Mouse (Mus musculus) adrenal gland (tissue): ENCODE results near the gene Gpr3.

Experiments
- intact Hi-C: fragments of 180-260 bp; cut with DNase I; formaldehyde crosslinking; loops from one replicate; pipeline ENCODE4 v1.15.1; 2025

Gpr3 gene

GRCm38 (mm10) chr4:133235415-133235814, 23.1 kb upstream of the Gpr3 start:
- intact Hi-C loops, result loop anchor here (10.0 kb wide), 1 partner anchor 219 kb away; no protein-coding TSS in a partner anchor

DNA sequence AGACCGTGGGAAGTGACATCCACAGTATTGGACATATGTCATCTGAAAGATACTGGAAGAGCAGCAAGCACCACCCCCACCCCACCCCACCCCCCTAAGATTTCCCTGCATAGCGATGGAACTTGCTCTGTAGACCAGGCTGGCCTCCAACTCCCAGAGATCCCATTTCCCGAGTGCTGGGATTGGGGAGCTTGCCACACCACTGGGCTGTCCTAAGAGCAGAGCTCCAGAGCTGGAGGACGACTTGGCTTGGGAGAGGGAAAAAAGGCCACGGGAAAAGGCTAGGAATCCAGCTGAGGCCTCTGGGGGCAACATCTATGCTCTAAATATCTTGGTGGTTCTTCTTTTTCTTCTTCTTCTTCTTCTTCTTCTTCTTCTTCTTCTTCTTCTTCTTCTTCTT, 22.4 kb upstream of the Gpr3 start:
- intact Hi-C loops, result loop anchor here (5.0 to 10.0 kb wide), 2 partner anchors 63 to 220 kb away; no protein-coding TSS in a partner anchor

DNA sequence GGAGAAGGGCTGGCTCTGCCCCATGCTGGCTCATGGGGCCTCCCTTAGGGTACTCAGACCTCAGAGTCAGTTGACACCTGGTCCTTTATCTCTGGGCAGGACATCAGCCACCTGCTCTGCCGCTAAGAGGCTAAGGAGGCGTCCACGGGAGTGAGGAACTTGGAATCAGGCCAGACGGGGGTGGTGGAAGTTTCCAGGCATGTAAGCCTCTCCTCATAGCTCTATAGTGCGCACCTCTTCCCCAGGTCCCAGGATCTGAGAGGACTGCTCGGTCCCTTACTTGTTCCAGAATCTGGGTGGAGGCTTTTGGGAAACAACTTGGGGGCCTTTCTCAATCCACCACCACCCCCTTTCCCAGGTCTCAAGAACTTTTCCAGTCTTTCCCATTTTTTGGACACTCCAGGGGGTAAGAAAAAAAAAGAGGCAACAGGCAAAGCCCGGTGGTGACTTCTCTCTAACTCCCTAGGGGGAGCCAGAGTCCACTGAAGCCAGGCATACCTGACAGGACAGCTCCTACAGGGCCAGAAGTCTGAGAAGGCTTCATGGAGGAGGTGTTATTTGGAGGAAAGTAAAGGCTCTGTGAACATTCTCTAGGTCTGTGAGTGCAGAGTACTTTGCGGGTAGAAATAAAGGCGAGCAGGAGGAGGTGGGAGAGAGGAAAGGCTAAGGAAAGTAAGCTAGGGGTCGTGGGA, 21.1 kb upstream of the Gpr3 start:
- intact Hi-C loops, result loop anchor here (5.0 to 10.0 kb wide), 2 partner anchors 64 to 221 kb away; no protein-coding TSS in a partner anchor

GRCm38 (mm10) chr4:133229582-133229981, 17.2 kb upstream of the Gpr3 start:
- intact Hi-C loops, result no loop called here

GRCm38 (mm10) chr4:133227636-133228035, 15.3 kb upstream of the Gpr3 start:
- intact Hi-C loops, result no loop called here

- intact Hi-C loops, result no loop called here
These were observed 13.7 kb upstream of the Gpr3 start for GRCm38 (mm10) chr4:133226073-133226472.

DNA sequence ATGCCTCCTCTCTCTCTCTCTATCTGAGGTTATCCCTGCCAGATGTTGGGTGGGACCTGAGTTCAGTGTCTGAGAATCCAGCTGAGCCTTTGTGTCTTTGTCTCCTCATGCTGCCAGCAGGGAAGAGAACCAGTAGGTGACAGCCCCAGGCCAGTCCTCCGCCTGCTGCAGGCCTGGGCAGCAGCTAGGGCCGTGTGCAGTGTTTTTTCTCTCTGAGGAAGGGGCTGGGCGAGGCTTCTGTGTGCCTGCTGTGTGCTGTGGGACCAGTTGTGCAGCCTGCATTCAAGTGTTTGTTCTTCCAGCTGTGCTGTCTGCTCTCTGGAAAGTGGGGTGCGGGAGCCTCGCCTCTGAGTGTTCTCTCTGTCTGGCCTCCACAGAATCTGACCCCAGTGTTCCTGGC, 11.5 kb upstream of the Gpr3 start:
- intact Hi-C loops, result no loop called here

DNA sequence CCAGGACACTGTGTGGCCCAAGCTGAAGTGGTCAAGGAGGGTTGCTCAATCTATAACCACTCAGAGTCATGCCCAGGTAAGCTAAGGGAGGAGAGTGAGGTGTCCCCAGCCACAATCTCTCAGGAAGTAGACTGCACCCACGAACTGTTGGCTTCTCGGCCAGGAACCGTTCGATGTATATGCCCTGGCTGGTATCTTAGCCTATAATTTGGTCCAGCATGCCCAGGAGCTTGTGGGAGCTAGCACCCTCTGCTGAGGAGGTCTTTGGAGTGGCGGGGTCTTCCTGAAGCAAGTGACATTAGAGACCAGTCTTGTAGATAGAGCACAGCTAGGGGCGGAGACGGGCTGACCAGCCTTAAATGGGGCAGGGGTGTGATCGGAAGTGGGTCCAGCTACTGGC, 9.4 kb upstream of the Gpr3 start:
- intact Hi-C loops, result no loop called here

DNA sequence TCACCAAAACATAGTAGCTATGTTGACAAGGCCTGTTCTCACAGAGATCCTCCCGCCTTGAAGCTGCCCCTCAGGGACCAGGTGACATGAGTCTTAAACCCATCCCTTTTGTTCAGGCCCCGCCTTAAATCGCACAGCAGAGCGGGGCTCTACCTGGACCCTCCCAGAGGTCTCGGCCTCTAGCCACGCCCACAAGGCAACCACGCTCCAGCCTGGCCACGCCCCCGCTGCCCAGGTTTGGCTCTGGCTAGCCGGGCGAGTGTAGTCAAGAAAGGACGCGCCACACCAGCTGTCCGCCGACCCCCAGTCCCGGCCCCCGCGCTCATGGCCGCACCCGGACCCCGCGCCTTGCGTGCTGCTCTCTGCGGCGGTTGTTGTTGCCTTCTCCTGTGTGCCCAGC, 8.3 kb upstream of the Gpr3 start:
- intact Hi-C loops, result no loop called here

DNA sequence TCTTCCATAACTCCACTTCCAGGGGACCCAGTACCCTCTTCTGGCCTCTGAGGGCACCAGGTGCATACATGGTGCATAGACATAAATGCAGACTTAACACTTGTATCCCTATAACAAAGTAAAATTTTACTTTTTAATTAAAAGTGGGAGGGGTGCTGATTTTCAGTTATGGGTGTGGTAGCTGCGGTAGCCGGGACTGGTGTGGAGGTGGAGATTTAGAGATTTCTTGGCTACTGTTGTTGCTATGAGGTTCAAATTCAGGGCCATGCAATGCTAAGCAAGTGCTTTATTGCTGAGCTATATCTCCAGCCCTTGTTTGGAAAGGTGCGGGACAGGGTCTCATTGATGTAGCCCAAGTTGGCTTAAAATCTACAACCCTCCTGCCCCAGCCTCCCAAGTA, 6.4 kb upstream of the Gpr3 start:
- intact Hi-C loops, result loop anchor here (5.0 kb wide), 1 partner anchor 79 kb away; no protein-coding TSS in a partner anchor

DNA sequence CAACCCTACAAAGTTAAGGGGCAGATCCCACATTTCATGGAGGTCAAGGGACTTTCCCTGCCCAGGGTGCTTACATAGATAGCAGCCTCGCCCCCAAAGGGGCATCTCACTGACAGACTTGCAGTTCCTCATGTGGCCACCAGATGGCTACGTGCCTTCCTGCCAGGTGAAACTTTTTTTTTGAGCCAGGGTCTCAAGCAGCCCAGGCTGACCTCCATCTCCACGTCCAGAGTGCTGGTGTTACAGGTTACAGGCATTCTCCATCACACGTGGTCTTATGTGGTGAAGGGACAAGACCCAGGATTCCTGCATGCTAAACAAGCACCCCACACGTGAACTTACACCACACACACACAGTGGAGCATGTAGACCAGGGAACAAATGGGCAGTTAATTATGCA, 5.3 kb upstream of the Gpr3 start:
- intact Hi-C loops, result loop anchor here (5.0 kb wide), 1 partner anchor 80 kb away; no protein-coding TSS in a partner anchor

DNA sequence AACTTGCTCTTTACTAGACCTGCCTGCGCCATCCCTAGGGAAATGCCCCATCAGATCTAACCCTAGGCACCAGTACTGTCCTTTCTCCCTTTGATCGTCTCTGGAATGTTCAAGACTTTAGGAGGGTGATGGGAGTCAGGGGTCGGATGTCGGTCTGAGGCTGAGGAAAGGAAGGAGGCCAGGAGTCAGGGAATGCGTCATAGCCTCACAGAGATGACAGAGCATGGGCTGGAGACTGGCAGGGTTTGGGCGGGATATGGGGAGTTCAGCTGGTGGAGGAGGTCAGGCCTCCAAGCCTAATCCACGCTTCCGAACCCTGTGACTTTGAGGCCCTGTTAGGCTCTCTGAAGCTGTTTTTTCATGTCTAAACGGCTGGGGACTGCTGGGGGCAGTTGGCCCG, 1.3 kb upstream of the Gpr3 start:
- intact Hi-C loops, result no loop called here

DNA sequence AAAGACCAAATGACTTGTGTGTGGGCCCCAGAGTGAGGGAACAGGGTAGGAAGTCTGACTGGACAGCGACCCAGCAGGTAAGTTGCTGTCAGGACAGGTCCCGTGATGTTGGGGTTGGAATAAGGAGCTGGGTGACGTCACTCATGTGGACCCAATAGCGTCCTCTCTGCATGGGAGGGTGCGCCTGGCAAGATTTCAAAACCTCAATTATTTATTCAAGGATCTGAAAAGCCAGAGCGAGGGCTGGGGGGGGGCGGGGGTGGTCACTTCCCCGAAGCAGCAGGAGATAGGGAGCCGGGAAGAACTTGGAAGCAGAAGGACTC, 893 bp upstream of the Gpr3 start:
- intact Hi-C loops, result no loop called here

DNA sequence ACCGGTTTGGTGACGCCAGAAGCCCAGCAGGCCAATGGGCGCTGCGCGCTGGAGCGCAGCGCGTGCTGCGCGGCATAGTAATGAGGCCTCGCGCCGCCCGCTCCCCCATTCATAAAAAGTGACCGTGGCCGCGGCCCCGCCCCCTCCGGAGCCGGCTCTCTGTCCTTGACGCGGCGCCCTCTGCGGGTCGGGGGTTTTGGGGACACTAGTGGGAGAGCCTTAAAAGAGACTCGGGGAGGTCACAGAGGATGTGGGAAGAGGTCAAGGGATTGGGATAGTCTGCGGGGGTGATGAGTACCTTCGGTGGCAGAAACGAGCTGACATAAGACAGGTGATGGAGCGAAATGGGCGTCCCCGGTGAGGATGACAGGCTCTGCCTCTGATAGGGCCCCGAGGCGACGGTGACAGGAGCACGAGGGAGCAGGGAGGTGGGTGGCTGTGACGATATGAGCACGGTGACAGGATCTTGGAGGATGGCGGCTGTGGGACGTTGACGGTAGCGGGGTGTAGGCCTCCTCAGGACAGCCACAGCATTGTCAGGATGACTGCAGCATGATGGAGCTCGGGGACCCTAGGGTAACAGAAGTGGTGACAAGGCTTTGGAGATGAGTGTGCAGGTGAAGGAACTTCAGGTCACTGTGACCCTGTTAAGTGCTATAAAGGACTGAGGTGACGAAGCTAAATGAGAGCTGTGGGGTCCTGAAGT, 379 bp upstream of the Gpr3 start:
- intact Hi-C loops, result no loop called here

- intact Hi-C loops, result no loop called here
These were observed 1.4 kb downstream of the Gpr3 start for GRCm38 (mm10) chr4:133210788-133211390.

GRCm38 (mm10) chr4:133210023-133210787, 2.1 kb downstream of the Gpr3 start:
- intact Hi-C loops, result no loop called here

DNA sequence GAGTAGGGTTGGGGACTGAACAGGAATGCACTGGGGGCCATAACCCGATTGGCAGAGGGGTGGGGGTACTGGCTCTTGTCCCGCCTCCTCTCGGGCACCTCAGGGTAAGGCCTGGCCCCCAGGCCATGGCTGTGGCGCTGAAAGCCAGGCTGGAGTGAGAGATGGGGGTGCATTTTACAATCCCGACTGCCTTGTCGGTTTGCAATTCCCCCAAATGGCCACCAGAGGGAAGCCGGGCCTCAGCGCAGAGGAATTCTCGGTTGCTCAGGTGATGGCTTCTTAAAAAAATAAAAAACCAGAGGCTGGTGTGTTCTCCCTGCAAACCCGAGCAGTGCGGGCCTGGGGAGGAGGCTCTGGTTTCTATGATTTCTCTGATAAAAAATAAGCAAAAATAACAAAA, 3.0 kb downstream of the Gpr3 start:
- intact Hi-C loops, result no loop called here

DNA sequence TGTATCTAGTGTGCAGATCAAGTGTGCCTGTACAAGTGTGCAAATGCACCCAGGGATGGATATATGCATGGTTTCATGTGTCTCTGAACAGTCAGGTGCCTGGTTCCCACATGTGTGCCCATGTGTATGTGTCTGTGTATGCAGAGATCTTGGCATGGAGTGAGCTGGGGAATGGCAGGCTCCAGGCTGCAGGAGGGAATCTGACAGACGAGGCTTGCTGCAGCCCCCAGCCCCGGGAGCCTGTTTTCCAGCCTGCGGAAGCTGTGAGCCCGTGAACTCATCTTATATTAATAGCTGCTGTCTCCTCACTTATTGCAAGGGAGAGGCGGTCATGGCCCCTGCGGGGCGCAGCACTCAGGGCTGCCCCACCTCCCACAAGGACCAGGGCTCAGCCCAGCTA, 8.0 kb downstream of the Gpr3 start:
- intact Hi-C loops, result no loop called here

DNA sequence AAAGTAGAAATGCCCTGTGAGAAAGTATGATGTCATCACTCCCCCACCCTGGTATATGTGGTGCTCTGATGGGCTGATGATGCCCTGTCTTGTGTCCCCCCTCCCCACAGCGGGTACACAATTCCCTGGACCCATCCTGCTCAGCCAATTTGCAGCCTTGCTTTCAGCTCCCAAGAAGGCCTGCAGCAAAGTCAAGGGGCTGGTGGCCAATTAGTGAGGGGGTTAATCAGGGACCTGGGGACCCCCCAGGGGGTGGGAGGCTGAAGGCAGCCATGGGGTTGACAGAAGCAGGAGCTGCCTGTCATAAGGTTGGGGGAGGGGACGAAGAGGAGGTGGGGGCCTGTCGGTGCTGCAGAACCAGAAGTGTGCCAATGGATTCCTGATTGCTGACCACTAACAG, 8.7 kb downstream of the Gpr3 start:
- intact Hi-C loops, result no loop called here

GRCm38 (mm10) chr4:133202254-133202653, 10.1 kb downstream of the Gpr3 start:
- intact Hi-C loops, result no loop called here

- intact Hi-C loops, result no loop called here
These were observed 11.1 kb downstream of the Gpr3 start for GRCm38 (mm10) chr4:133201006-133201771.
